Mouse (Mus musculus) heart, embryonic 15.5 days (tissue): ENCODE measurements around the gene Alk. TPM values are rescaled to one million over a fixed set of nuclear protein-coding genes. Genes with fewer than 3 reads are reported as not detected.
A peak's percentile ranks its signal among the peaks of the same experiment; 100 is the strongest.

Experiments used
- ATAC-seq: fragments of 200-750 bp; cut with Nextera tagmentation; replicated peaks from 2 replicates; pipeline ENCODE4 v1.8.0; 2017; ENCODE audit warnings: low read depth, moderate TSS enrichment; ENCODE audit not compliant: insufficient number of reproducible peaks, insufficient read depth, low FRiP score
- H3K27ac ChIP-seq: fragments of 300-500 bp; sonication (generic); 2 replicates; pipeline ENCODE4 v1.5.1; 2015; ENCODE audit warnings: mild to moderate bottlenecking, inconsistent platforms
- H3K27me3 ChIP-seq: fragments of 300-500 bp; sonication (generic); 2 replicates; pipeline ENCODE4 v1.6.1; 2015; ENCODE audit warnings: inconsistent platforms
- H3K36me3 ChIP-seq: fragments of 300-500 bp; sonication (generic); 2 replicates; pipeline ENCODE4 v1.6.1; 2015; ENCODE audit warnings: mild to moderate bottlenecking, inconsistent platforms
- H3K4me1 ChIP-seq: fragments of 300-500 bp; sonication (generic); replicated peaks from 2 replicates; pipeline ENCODE4 v1.6.1; 2015; ENCODE audit warnings: inconsistent platforms
- H3K4me2 ChIP-seq: fragments of 300-500 bp; sonication (generic); 2 replicates; pipeline ENCODE4 v1.6.1; 2015; ENCODE audit warnings: inconsistent platforms, mild to moderate bottlenecking, moderate library complexity
- H3K4me3 ChIP-seq: fragments of 300-500 bp; sonication (generic); 2 replicates; pipeline ENCODE4 v1.5.1; 2015; ENCODE audit warnings: mild to moderate bottlenecking, inconsistent platforms
- H3K9ac ChIP-seq: fragments of 300-500 bp; sonication (generic); 2 replicates; pipeline ENCODE4 v1.6.1; 2015; ENCODE audit warnings: mild to moderate bottlenecking, inconsistent platforms
- H3K9me3 ChIP-seq: fragments of 300-500 bp; sonication (generic); replicated peaks from 2 replicates; pipeline ENCODE4 v1.6.1; 2016; ENCODE audit warnings: inconsistent platforms
- WGBS: fragments of 180-500 bp; shearing (Covaris S2); methylation state at CpG from one replicate; pipeline ENCODE4 v1.1.7; 2015; ENCODE audit warnings: mixed read lengths; 5-methylcytosine and 5-hydroxymethylcytosine counted together
- polyA plus RNA-seq: library from polyadenylated mRNA; unstranded; fragments of >200 nt; fragmentation: Nextera tagmentation; extraction: Ambion mirVana; gene quantifications from 2 replicates; pipeline ENCODE4 v1.2.1, GENCODE M21; 2015

Alk gene
- polyA plus RNA-seq, 1 experiment from 2014 or later: 0.21 TPM

DNA sequence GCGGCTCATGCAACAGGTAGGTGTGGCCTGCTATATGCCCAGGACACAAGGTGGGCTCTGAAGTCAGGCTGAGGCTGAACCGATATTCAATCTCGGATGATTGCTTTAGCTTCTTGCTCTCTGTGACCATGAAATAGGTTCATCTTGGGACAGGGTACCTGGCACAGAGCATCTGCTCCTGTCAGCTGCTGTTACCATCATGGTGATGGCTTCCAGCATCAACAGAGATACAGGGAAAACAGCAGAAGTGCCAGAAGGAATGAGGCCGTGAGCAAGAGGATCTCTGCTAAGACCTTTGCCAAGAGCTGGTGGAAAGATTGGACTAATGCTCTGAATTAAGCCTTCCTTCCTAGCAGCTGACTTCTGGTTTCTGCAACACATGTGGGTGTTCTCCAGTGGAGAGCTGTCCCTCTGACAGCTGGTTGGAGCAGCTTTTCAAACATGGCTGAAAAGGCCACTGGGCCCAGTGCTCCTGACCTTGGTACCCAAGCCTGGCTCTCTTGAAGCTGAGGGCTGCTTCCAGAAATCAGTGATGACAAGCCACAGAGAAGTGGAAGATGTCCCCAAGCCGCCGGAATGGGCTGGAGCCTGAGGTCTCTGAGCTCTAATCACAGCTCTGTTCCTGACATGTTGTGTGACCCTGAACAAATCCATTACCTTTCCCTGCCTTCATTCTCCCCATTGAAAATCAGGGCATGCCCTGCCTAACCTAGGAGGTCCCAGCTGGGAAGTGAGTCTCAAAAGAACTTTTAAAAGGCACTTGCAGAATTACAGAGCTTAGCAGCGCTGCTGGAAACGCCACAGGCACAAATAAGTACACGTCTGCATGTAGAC lies 615.5 kb downstream of the Alk start:
- Histone ChIP-seq H3K9me3 (no peaks in the 10 kb centered on the region), H3K36me3 (no peaks in the 10 kb centered on the region), H3K4me1 (0 out of 2 replicates have a peak, but pooled peaks cover 5% of the 10 kb centered on the region), H3K27me3 (no peaks in the 10 kb centered on the region), H3K9ac (no peak overlapping the region), H3K27ac (no peak overlapping the region), H3K4me3 (no peak overlapping the region), H3K4me2 (no peak overlapping the region)
- ATAC-seq: no peak
- 71% methylated on average over 9 of the region's 9 CpGs for WGBS

DNA sequence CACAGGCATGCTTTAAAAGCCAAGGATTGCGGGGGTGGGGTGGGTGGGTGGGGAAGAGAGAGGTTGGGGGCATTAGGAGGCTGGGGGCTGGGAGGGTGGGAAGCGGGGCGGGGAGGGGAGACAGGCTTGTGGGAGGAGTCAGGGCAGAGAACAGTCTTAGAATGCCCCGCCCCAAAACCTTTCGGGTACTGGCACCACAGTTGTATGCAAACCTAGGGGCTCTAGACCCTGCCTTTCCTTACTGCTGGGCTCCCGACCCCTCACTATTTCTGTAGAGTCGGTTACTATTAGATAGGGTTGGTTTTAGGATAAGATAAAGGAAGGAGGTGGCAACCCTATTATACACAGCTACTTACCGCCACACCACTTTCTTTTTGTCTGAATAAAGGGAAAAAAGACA lies 617.4 kb downstream of the Alk start:
- no peak overlapping the region for H3K4me2 ChIP-seq

DNA sequence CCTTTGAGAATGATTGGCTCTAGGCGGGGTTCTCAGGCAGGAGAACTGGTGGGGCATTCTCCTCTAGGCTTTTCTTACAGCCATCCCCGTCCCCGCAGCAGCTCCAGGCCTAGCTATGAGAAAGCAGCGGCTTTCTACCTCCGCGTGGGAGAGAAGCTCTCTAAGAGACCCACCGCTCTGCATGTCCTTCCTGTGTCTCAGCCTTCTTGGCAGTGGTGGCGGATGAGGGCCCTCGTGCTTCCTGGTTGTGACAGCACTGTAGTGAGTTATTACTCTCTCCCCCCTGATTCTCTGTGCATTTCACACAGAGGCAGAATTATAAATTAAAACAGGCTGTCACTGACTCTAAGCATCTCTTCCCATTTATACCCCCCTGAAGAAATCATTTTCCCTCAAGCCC lies 618.0 kb downstream of the Alk start:
- Histone ChIP-seq H3K9ac (no peak overlapping the region), H3K27ac (no peak overlapping the region), H3K36me3 (no peaks in the 10 kb centered on the region), H3K4me1 (0 out of 2 replicates have a peak, but pooled peaks cover 5% of the 10 kb centered on the region), H3K27me3 (no peaks in the 10 kb centered on the region), H3K9me3 (no peaks in the 10 kb centered on the region), H3K4me3 (no peak overlapping the region), H3K4me2 (0 out of 2 replicates have a peak overlapping the region, but pooled peaks have one; percentile 30)
- no peak for ATAC-seq
- 36% methylated on average over 9 of the region's 9 CpGs for WGBS

More for the DNA sequence above, 617.4 kb downstream of the Alk start:
- H3K4me3 ChIP-seq: no peak overlapping the region
- H3K9me3 ChIP-seq: no peaks in the 10 kb centered on the region
- H3K27me3 ChIP-seq: no peaks in the 10 kb centered on the region
- H3K27ac ChIP-seq: no peak overlapping the region
- no peak overlapping the region for H3K9ac ChIP-seq
- ATAC-seq: no peak
- 38% methylated on average over 8 of the region's 8 CpGs for WGBS
- no peaks in the 10 kb centered on the region for H3K36me3 ChIP-seq
- H3K4me1 ChIP-seq: 0 out of 2 replicates have a peak, but pooled peaks cover 5% of the 10 kb centered on the region

DNA sequence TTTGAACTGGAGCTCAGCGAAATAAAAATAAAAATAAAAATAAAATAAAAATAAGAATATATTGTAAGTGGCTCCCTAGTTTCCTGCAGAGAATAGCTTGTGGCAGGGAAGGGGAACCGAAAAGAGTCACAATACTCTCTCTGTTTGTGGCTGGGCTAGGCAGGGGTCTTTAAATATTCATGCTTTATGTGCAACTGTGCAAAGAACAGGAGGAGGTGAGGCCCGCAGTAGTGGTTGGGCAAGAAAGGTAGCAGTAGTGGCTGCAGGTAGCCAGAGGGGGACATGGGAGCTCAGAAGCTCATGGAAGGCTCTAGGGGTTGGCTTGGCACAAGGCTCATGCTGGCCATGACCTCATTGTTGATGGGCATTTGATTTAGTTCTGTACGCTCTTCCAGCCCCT lies 623.2 kb downstream of the Alk start:
- Histone ChIP-seq H3K36me3 (no peaks in the 10 kb centered on the region), H3K4me2 (no peak overlapping the region), H3K4me3 (no peak overlapping the region), H3K27ac (no peak overlapping the region), H3K4me1 (peaks cover under 1% of the 10 kb centered on the region; the same call in 1 of the 2 replicates), H3K9ac (no peak overlapping the region), H3K9me3 (no peaks in the 10 kb centered on the region), H3K27me3 (no peaks in the 10 kb centered on the region)
- 77% methylated on average over 4 of the region's 4 CpGs for WGBS
- no peak for ATAC-seq

DNA sequence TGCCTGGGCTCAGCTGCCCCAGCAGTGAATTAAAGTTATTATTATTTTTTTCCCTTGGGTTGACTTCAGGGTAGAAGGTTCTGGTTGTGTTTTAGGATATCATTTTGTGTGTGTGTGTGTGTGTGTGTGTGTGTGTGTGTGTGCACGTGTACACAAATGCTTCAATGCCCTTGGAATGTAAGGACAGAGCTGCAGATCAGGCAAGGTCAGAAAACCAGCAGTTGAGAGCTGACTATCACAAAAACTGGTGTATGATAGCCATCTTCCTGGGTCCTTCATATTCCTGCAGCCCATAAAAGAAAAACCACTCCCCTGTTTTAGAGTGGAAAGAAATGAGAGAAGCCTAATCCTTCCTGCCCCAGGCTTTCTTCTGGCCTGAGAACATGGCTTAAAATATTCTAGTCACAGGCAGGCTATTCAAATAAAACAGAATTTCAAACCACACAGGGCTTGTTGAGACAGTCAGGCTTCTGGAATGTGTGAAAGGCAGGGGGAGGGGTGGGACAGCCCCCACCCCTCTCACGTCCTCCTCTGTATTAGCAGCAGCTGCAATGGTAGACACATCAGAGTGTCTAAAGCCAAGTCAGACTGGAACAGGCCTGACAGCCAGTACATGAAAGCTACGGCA lies 623.8 kb downstream of the Alk start:
- H3K27ac ChIP-seq: no peak overlapping the region
- H3K4me1 ChIP-seq: no peaks in the 10 kb centered on the region; the same call in 1 of the 2 replicates
- no peaks in the 10 kb centered on the region for H3K27me3 ChIP-seq
- H3K9me3 ChIP-seq: no peaks in the 10 kb centered on the region
- H3K36me3 ChIP-seq: no peaks in the 10 kb centered on the region
- no peak for ATAC-seq
- H3K4me2 ChIP-seq: no peak overlapping the region
- H3K9ac ChIP-seq: no peak overlapping the region
- 27% methylated on average over 3 of the region's 3 CpGs for WGBS
- H3K4me3 ChIP-seq: no peak overlapping the region

DNA sequence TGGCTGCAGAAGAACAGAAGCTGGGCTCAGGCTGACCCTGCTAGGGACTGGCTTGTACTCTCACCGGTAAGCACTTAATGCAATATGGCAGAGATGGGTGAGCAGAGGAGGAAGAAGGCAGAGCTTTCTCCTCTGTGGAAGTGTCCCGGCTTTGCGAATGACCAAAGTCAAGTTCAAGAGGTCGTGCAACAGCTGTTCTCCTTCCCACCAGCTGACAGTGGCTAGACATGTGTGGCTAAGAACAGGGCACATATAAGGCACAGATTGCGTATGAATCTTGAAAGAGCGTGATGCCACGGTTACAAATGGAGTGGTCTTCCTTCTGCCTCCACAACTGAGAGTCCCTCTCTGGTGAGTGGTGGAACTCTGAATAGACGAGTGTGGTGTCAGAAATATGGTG lies 625.3 kb downstream of the Alk start:
- Histone ChIP-seq H3K27me3 (no peaks in the 10 kb centered on the region), H3K4me1 (no peaks in the 10 kb centered on the region; the same call in 1 of the 2 replicates), H3K4me2 (no peak overlapping the region), H3K9ac (no peak overlapping the region), H3K27ac (no peak overlapping the region), H3K4me3 (no peak overlapping the region), H3K36me3 (no peaks in the 10 kb centered on the region), H3K9me3 (no peaks in the 10 kb centered on the region)
- no peak for ATAC-seq
- WGBS: 86% methylated on average over 8 of the region's 8 CpGs

DNA sequence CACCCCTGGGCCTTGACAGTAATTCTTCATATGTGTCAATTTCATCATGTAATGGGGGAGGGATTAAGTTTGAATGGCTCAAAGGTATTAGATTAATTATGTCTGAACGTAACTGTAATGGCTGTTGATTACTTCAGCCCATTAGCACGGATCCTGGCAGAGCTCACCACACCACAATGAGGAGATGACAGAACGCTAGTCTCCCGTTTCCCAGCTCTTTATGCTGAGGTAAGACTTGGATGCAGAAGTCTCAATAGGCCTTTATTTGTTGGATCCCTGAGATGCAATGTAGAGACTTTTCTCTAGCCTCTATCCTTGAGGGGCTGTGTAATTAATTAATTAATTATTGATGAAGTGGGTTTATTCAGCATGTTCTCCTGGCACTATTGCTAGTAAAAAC lies 627.8 kb downstream of the Alk start:
- Histone ChIP-seq H3K9ac (no peak overlapping the region), H3K4me2 (no peak overlapping the region), H3K27ac (no peak overlapping the region), H3K4me1 (no peaks in the 10 kb centered on the region; the same call in 1 of the 2 replicates), H3K36me3 (no peaks in the 10 kb centered on the region), H3K9me3 (no peaks in the 10 kb centered on the region), H3K4me3 (no peak overlapping the region), H3K27me3 (no peaks in the 10 kb centered on the region)
- 73% methylated on average over 4 of the region's 4 CpGs for WGBS
- no peak for ATAC-seq

DNA sequence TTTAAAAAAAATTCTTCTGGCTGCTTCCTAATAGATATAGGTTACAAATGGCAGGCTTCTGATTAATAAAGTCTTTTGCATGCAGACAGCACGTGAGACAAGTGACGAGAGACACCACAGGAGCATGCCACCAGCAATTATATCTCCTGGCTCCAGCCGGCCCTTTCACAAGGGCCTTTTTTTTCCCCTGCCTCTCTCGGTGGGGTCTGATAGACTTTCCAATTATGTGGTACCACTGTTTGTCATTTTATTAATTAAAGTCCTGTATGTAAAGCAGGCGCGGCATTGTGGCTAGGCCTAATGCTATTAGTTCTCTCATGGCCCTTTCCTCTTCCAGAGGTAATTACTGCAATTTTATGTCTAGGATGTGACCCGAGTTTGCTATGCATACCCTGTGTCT lies 630.7 kb downstream of the Alk start:
- no peaks in the 10 kb centered on the region for H3K4me1 ChIP-seq
- H3K4me3 ChIP-seq: no peak overlapping the region
- ATAC-seq: no peak
- no peak overlapping the region for H3K4me2 ChIP-seq
- no peak overlapping the region for H3K9ac ChIP-seq
- no peak overlapping the region for H3K27ac ChIP-seq
- WGBS: 80% methylated on average over 7 of the region's 7 CpGs
- H3K27me3 ChIP-seq: no peaks in the 10 kb centered on the region
- H3K36me3 ChIP-seq: no peaks in the 10 kb centered on the region
- H3K9me3 ChIP-seq: no peaks in the 10 kb centered on the region

DNA sequence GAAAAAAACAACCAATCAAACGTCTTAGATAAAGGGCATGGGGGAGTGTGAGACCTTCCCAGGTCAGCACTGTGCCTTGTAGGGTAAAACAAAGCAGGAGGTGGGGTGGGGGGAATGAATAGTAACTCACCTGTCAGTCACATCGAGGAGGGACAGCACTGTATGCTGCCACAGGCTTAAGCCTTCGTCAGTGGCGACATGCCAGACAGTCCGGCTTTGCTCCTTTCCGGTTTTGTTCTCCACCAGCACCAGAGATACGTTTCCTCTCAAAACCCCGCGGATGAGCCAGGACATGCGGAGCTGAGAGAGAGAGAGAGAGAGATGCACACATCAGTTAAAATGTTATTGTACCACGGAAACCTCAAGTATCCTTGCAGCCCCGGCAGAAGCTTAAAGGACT lies 637.1 kb downstream of the Alk start:
- H3K9me3 ChIP-seq: no peaks in the 10 kb centered on the region
- WGBS: 72% methylated on average over 12 of the region's 12 CpGs
- ATAC-seq: no peak
- no peaks in the 10 kb centered on the region for H3K4me1 ChIP-seq
- H3K27me3 ChIP-seq: no peaks in the 10 kb centered on the region
- H3K27ac ChIP-seq: no peak overlapping the region
- no peak overlapping the region for H3K9ac ChIP-seq
- no peaks in the 10 kb centered on the region for H3K36me3 ChIP-seq
- H3K4me3 ChIP-seq: no peak overlapping the region
- H3K4me2 ChIP-seq: no peak overlapping the region

DNA sequence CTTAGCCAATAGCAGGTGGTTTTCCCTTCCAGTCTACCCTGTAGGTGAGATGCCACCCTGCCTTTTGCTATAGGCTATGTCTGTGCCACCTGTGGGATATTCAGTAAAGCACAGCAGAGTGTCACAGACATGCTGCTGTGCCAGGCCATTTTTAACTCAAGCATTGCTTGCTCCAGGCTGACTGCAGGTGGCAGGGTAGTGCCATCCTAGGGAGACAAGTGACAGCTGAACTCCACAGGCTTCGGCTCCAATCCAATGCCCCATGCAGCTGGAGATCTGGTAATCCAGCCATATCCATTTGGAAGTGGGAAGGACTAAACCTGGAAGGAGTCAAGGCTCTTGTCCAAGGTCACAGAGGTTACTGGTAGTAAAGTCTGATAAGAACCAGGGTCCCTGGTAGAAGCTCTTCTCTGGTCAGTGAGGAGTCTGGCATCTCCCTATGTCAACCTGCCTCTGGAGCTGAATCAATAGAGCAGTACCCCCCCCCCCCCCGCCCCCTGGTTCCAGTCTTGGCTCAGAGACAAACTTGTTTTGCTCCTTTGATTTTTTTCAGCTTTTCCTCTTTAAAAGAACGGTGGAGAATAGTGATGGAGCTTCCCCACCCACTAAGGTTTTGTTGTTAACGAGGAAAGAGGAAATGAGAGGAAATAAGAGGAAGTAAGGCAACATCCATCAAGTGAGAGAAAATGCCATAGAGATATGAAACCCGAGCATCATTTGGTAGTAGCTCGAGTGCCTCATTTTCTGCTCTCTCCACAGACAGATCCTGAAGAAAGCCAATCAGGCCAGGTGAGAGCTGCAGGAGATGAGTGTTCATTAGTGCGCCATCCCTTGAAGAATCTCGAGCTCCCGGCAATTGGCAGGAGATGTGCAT lies 638.5 kb downstream of the Alk start:
- Histone ChIP-seq H3K4me1 (no peaks in the 10 kb centered on the region), H3K27ac (no peak overlapping the region), H3K9ac (no peak overlapping the region), H3K9me3 (no peaks in the 10 kb centered on the region), H3K4me3 (no peak overlapping the region), H3K4me2 (no peak overlapping the region), H3K27me3 (no peaks in the 10 kb centered on the region), H3K36me3 (no peaks in the 10 kb centered on the region)
- 68% methylated on average over 9 of the region's 9 CpGs for WGBS
- no peak for ATAC-seq

DNA sequence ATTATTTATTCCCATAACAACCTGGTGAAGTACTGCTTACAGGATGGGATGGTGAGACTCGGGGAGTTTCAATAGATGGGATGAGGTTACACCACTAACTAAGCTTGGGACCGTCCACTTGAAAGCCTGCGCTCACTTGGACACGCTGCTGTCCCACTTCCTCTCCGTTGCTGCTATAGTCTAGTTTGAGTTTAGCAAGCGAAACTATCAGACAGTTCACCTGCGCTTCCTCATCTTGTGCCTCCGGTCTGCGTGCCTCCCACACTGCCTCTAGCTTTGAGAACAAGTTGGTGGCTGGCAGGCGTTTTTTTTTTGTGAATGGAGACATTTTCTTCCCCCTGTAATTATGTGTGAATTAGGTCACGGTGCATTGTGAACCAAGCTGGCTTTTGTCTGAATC lies 639.8 kb downstream of the Alk start:
- H3K4me2 ChIP-seq: no peak overlapping the region
- no peaks in the 10 kb centered on the region for H3K4me1 ChIP-seq
- WGBS: 73% methylated on average over 11 of the region's 11 CpGs
- H3K36me3 ChIP-seq: no peaks in the 10 kb centered on the region
- H3K4me3 ChIP-seq: no peak overlapping the region
- H3K27ac ChIP-seq: no peak overlapping the region
- no peak for ATAC-seq
- H3K9me3 ChIP-seq: no peaks in the 10 kb centered on the region
- no peak overlapping the region for H3K9ac ChIP-seq
- no peaks in the 10 kb centered on the region for H3K27me3 ChIP-seq
